ENCODE assay signal across 8 mouse cellular contexts in the genomic region with DNA sequence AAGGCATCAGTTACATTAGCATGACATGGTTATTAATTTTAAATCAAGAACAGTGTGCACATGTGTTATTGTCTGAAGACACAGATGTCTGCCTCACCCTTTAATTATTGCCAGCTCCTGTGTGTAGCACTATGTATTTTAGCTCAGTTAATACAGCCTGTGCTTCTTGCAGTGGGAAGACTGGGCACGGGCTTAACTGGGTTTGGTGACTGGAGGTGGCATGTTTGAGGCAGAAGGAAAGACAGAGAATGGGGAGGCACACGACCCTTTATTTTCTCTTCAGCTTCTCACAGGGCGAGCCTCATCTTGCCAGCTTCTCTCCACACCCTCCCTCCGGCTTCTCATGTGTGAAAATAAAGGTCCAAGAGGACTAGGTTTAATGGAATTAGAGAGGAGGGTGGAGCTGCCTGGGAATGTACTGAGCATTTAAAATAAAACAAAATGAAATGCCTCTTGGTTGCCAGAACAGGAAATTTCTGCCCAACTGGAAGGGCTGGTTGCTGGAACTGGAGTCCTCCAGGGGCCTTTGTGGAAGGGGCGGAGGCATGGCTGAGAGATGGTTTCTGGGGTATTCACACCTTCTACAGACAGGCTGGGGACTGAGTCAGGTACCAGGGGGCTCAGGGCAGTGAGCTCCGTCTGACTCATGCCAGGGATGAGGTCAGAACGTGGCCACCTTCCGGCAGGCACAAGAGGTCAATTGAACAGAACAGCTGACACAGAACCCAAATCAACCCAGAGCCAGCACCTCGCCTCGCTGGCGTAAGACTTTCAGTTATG. TPM values are rescaled to one million over a fixed set of nuclear protein-coding genes. Genes with fewer than 3 reads are reported as not detected.
DNase-seq lines count a peak whose midpoint lies in the region; ATAC-seq and TF ChIP-seq lines count a peak whose summit lies in the region.
"Had no signal": no experiment of that assay in that cellular context is flagged by ENCODE, and none has a peak within 500 bp of the region (broad histone marks: within the 10 kb centered on the region; RNA-seq: fewer than 3 reads in every experiment).

No protein-coding gene starts in this region.

- no peaks in the 10 kb centered on the region for H3K27me3 ChIP-seq in limb, embryonic 13.5 days
- H3K27me3 ChIP-seq in midbrain, embryonic 10.5 days (ENCODE audit: low read depth, poor library complexity, severe bottlenecking), result no peaks in the 10 kb centered on the region
- no peaks in the 10 kb centered on the region for H3K27me3 ChIP-seq in thymus, adult 2 months (ENCODE audit: control insufficient read depth, insufficient read depth, low read length)
- H3K27me3 ChIP-seq: neural tube, embryonic 12.5 days had no signal

- ATAC-seq in limb, embryonic 13.5 days (ENCODE audit: low FRiP score, low read depth), result no peak

- no peaks in the 10 kb centered on the region for H3K9me3 ChIP-seq in limb, embryonic 13.5 days
- no peaks in the 10 kb centered on the region for H3K9me3 ChIP-seq in midbrain, embryonic 10.5 days (replicated peaks)
- H3K9me3 ChIP-seq: neural tube, embryonic 12.5 days had no signal

- TF ChIP-seq CTCF in thymus, adult 2 months (IDR thresholded peaks at IDR 0.05; ENCODE audit: borderline replicate concordance, control insufficient read depth, extremely low read depth, insufficient read depth, low read length, poor library complexity), result no peak

- TF ChIP-seq POLR2A in thymus, adult 2 months (IDR thresholded peaks at IDR 0.05; ENCODE audit: control insufficient read depth, extremely low read depth, insufficient read depth, low read length, poor library complexity), result no peak

- DNase-seq in right cerebral cortex, postnatal 10 days (ENCODE audit: low spot score in 2 of 2), result peak; percentile 40 to 59
- DNase-seq in right cerebral cortex, adult 18-20 months, result no peak
- peak; percentile 45 for DNase-seq in gastrocnemius, adult 18-20 months (ENCODE audit: low spot score)
- DNase-seq in urinary bladder, postnatal 36 days (ENCODE audit: low spot score in 2 of 2), result peak; percentile 49 to 60
- no peak for DNase-seq in midbrain, embryonic 10.5 days (ENCODE audit: low spot score)
- DNase-seq in thymus, adult 2 months, result no peak

- H3K9ac ChIP-seq in limb, embryonic 13.5 days, result no peak overlapping the region
- H3K9ac ChIP-seq: neural tube, embryonic 12.5 days had no signal

- peaks cover 22% of the 10 kb centered on the region for H3K4me1 ChIP-seq in limb, embryonic 13.5 days
- no peaks in the 10 kb centered on the region for H3K4me1 ChIP-seq in midbrain, embryonic 10.5 days
- peaks cover 5% of the 10 kb centered on the region for H3K4me1 ChIP-seq in thymus, adult 2 months (replicated peaks; ENCODE audit: control insufficient read depth, insufficient read depth, low read length)
- H3K4me1 ChIP-seq: neural tube, embryonic 12.5 days had no signal

- WGBS in limb, embryonic 13.5 days, result 60% methylated on average over 11 of the region's 11 CpGs
- 83% methylated on average over 11 of the region's 11 CpGs for WGBS in midbrain, embryonic 10.5 days
- 93% methylated on average over 11 of the region's 11 CpGs for WGBS in thymus, adult 2 months

- peak overlapping the region; percentile 4 for H3K27ac ChIP-seq in limb, embryonic 13.5 days
- H3K27ac ChIP-seq in midbrain, embryonic 10.5 days (replicated peaks), result no peak overlapping the region
- H3K27ac ChIP-seq in thymus, adult 2 months (ENCODE audit: control insufficient read depth, insufficient read depth, low read length), result no peak overlapping the region
- H3K27ac ChIP-seq: neural tube, embryonic 12.5 days had no signal

- 0 out of 2 replicates have a peak overlapping the region, but pooled peaks have one; percentile 1 for H3K4me2 ChIP-seq in limb, embryonic 13.5 days (replicated peaks)
- H3K4me2 ChIP-seq: neural tube, embryonic 12.5 days had no signal

- H3K4me3 ChIP-seq in limb, embryonic 13.5 days, result no peak overlapping the region
- no peak overlapping the region for H3K4me3 ChIP-seq in midbrain, embryonic 10.5 days
- no peak overlapping the region for H3K4me3 ChIP-seq in thymus, adult 2 months (ENCODE audit: control insufficient read depth, insufficient read depth, low read length)
- H3K4me3 ChIP-seq: neural tube, embryonic 12.5 days had no signal

- no peaks in the 10 kb centered on the region for H3K36me3 ChIP-seq in limb, embryonic 13.5 days
- H3K36me3 ChIP-seq in midbrain, embryonic 10.5 days, result no peaks in the 10 kb centered on the region
- no peaks in the 10 kb centered on the region for H3K36me3 ChIP-seq in thymus, adult 2 months (ENCODE audit: control insufficient read depth, insufficient read depth, low read length)
- H3K36me3 ChIP-seq: neural tube, embryonic 12.5 days had no signal

RNA-seq across cellular contexts. Expression of a gene that starts 14.9 kb away (rescaled TPM):
- total RNA-seq in gastrocnemius, adult 18-20 months (2021), result not detected
- polyA plus RNA-seq in limb, embryonic 13.5 days (2015; fragmentation: Nextera tagmentation; extraction: Ambion mirVana), result 0.25 TPM in 1 of 2 replicates, not detected in the other
- polyA plus RNA-seq in midbrain, embryonic 10.5 days (2016; fragmentation: Nextera tagmentation; extraction: Ambion mirVana), result not detected in 2 replicates
- polyA plus RNA-seq in thymus, adult 2 months (2012; rRNA removed), result not detected in 2 replicates

RNA-seq across cellular contexts. Expression of a gene that starts 41.1 kb away (rescaled TPM):
- not detected for total RNA-seq in gastrocnemius, adult 18-20 months (2021)
- 0.86 and 1.0 TPM in 2 replicates for polyA plus RNA-seq in limb, embryonic 13.5 days (2015; fragmentation: Nextera tagmentation; extraction: Ambion mirVana)
- 0.09 and 0.47 TPM in 2 replicates for polyA plus RNA-seq in midbrain, embryonic 10.5 days (2016; fragmentation: Nextera tagmentation; extraction: Ambion mirVana)
- polyA plus RNA-seq in thymus, adult 2 months (2012; rRNA removed), result 0.79 and 1.8 TPM in 2 replicates

Comparison
In these comparisons a context has a peak if more than half of its experiments do, and no peak if none do; other contexts are left out.
1. DNase-seq: peak in right cerebral cortex, postnatal 10 days (2 of 2), gastrocnemius, adult 18-20 months (single experiment) and urinary bladder, postnatal 36 days (2 of 2); none in right cerebral cortex, adult 18-20 months (single experiment), midbrain, embryonic 10.5 days (single experiment) and thymus, adult 2 months (single experiment).